Mouse (Mus musculus) cerebellum, postnatal 36 days (tissue): ENCODE results near the gene Bcl2l2.

Experiments used
- DNase-seq, 2 experiments: peaks; one replicate each; pipeline ENCODE4 v3.0.0; 2021 to 2022; ENCODE audit warnings: mixed read lengths in 2 of 2

Bcl2l2 gene

DNA sequence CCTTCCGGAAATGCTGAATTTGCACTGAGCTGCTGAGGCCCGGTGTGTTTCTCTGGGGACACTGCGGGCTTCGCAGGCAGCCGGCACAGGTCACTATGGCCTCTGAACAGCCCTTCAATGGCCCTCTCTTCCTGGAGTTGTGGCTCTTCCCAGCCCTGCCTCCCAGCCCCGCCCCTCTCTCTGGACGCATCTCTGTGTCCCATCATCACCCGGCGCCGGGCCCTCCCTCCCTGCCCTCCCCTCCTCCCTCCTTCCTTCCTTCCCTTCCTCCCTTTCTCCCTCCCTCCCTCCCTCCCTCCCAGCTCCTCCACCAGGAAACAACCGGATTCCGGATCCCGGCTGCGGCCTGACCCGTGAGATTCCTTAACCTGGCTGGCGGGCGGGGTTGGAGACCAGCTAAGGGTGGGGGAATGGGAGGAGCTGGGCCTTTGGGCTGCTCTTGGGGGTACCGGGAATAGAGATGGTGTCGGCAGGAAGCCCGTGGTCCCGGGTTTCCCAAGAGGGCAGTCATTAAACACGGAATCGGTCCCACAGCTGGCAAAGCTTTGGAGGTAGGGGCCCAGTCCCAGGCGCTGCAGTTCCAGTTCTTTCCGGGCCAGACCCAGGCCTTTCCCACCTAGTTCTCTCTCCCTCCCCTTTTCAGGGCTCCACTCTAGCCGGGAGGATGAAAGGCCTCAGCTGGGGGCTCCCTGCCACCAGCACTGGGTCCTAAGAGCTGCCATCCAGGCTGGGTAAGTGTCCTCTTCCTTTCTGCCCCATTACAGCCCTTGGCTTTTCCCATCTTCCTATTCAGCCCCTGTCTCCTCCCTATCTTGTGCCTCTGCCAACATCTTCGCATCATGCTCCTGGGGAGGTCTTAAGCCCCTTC, at the start of gene Bcl2l2, which contains the start of gene Gm20521:
Bcl2l2 (plus strand) TSS at position 224 of the 868 bp plus-strand sequence.
Gm20521 (plus strand) TSS at position 288 of the 868 bp plus-strand sequence.
- DNase-seq: peak; percentile 80 to 88

DNA sequence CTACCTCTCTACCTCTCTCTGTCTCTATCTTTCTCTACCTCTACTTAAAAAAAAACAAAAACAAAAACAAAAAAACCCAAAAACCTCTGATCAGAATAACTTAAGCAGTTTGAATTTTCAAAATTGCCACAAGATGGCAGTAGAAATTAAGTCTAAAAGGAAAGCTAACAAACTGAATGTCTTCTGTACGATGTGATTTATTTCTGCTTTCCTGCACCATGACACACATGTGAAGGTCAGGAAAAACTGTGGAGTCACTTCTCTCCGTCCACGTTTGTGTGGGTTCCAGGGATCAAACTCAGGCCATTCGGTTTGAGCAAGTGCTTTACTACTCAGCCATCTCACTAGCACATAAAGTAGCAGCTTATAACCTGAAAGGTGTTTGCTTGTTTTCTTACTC, 39.7 kb upstream of the Bcl2l2 start:
- peak in 1 of 2 experiments; percentile 28 for DNase-seq

DNA sequence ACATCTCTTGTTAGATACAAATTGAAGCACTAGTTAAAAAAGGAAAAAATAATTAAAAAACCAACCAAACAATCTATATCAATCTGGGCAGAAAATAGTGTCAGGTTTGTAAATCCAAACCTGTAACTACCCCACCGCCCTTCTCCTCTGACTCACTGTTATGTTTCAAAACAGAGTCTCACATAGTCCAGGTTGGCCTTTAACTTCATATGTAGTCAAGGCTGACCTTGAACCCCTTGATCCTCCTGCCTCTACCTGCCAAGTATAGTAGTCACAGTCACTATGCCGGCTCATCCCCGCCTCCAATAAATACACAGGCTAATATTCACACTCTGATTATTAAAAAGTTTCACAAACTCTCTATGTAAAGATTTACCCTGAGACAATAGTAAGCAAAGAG, 27.5 kb upstream of the Bcl2l2 start:
- DNase-seq: no peak

DNA sequence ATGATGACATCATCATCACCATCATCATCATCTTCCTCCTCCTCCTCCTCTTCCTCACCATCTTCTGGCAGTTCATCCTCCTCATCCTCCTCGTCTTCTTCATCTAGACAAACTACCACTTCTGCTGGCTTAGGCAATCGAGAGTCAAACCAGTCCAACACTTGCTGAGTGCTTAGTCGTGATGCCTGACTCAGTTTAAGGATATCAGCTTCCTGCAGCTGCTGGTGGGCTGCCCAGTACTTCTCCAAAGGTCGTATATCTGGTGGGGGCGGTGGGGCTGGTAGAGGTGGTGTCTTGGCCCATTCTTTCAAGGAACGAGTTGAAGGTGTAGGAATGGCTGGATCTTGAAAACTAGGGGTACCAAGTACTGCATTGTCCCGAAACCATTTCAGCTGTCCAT, 26.5 kb upstream of the Bcl2l2 start:
- no peak for DNase-seq

DNA sequence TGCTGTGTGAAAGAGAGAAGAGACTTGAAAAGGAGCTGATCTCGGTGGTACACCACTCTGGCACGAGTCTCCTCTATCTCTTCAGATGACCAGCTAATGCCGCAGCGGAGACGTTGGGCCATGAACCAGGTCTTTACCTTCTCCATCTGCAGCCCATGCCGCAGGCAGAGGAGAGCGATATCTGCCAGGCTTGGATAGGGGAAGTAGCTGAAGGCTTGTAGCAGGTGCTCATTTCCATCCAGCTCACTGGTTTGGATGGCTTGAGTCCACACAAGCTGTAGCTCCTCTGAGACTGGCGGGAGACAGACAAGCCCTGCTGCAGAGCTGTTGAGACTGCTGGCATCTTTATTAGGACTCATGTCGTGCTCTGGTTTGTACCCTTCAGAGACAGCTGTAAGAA, 25.3 kb upstream of the Bcl2l2 start:
- DNase-seq: peak; percentile 62 to 64

DNA sequence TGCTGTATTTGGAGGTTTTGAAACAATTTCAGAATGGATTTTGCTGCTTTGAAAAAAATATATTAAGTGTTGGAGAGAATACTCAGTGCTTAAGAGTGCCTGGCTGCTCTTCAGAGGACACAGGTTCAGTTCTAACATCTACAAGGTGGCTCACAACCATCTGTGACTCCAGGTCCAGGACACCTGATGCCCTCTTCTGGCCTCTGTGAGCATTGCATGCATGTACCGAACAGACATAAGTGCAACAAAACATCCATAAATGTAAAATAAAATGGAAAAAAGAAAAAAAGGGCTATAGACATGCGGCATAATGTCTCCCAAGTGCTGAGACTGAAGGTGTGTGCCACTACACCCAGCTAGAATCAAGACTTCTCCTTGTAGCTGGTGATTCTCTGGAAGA, 22.7 kb upstream of the Bcl2l2 start:
- DNase-seq: peak; percentile 80 to 85

DNA sequence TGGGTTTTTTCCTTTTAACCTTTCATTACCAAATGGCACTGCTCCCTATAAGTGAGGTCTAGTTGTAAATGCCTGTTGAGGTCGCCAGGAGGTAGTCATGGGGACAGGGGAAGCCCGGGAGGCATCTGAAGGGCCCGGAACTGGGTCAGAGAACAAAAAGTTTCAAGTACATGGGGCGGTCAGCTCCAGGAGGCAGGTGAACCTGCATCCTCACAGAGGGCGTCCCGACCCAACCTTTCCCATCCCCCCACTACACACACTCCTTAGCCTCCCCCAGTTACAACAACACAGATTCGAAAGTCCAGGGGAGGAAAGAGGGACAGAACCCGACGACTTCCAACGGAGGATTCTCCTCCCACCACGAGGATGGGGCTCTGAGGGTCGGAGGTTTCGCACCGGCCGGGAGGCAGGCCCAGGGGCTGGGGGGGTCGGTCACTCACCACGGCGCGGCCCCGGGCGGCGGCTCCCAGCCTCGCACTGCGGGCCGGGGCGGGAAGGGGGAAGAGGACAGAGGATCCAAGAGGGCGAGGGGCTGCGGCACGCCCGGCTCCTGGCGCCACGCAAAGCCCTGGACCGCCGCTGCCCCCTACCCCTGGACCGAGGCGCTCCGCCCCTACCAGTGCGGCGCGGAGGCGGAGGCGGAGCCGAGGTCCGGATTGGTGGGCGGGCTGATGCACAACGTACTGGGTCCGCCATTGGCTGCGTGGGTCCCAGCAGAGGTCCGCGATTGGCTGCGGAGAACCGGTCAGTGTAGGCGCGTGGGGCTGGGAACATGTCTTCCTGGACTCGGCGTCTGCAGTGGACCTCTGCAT, 19.5 kb upstream of the Bcl2l2 start:
- peak; percentile 94 for DNase-seq

DNA sequence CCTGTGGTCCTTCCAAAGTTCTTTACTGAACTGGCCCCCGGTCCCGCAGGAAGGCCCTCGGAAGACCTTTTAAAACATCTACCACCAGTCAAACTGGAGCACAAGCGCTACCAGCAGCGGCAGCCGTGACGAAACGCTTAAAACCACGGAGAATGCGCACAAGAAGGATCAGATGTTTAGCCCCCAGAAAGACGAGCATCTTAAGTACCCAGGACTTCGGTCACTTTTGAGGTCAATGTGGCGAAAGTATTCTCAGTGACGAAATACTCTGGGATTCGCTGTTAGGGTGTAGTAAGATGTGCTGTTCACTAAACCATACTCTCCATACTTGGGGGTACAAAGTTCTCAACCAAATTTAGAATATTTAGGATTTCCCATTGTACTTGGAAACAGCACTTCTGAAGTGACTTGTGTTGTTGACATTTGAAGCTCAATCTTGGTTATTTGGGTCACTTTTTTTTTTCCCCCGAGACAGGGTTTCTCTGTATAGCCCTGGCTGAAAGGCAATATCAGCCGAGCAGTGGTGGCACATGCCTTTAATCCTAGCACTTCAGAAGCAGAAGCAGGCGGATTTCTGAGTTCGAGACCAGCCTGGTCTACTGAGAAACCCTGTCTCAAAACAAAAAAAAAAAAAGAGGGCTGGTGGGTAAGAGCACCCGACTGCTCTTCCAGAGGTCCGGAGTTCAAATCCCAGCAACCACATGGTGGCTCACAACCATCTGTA, 18.7 kb upstream of the Bcl2l2 start:
- DNase-seq: no peak

DNA sequence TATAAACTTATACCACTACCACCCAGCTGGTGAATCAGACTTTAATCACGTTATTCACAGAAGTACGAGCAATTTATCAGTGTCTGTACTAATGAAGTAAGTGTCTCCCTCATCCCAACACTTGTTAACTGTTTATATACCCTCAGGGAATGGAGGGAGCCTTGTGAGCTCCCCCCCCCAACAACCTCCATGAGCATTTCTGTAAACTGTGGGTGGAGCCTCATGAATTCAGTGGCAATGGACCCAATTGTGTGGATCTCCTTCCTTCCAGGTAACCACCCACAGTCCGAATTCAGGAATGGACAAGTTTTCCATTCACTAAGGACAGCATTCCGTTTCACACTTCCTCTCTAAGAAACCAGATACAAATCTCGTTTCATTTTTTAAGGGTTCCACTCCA, 17.6 kb upstream of the Bcl2l2 start:
- DNase-seq: no peak

DNA sequence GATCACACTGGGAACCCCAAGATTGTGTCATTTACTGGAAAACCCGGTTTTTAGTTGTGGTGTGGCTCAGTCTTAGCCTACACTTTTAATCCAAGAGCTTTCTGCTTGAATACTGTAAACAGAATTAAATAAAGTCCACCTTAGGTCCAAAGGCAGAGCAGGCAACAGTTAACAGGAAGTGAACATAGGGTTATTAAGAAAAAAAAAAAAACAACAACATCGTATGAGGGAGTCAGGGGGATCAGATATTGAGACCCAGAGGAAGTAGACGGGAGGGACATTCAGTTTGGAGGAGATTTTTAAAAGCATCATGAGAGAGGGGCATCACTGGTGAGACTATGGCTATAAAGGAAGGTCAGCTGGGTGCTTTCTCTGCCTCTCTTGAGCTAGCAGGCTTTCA, 16.9 kb upstream of the Bcl2l2 start:
- no peak for DNase-seq

DNA sequence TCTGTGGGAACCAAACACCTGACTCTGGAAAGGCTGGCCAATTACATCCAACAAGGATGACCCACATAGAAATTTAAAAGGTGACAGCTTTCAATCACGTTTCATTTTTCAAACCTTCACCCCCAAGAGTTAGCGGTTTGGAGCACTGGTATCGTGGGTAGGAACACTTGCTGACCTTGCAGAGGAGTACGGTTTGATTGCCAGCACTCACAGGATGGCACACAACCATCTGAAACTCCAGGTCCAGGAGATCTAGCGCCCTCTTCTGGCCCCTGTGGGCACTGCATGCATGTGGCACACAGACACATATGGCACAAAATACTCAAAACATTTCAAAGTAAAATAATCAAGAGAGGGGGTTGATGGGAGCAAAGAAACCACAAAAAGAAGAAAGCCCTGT, 16.2 kb upstream of the Bcl2l2 start:
- DNase-seq: peak in 1 of 2 experiments; percentile 32

DNA sequence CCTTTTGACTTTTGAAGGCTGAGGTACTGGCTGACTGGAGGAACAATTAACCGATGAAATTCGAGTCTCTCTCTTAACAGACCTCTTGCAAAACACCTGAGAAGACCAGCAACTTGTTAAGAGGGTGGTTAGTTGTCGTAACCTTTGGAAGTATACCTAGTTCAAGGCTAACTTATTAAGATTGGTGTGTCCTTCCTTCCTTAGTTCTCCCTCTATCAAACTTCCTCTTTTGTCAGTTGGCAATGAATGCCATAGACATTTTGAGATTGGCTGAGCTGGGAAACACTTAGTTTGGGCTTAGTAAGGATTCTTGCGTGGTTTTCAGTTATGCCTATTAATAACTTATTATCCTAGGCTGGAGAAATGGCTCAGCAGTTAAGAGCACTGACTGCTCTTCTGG, 15.2 kb upstream of the Bcl2l2 start:
- no peak for DNase-seq

DNA sequence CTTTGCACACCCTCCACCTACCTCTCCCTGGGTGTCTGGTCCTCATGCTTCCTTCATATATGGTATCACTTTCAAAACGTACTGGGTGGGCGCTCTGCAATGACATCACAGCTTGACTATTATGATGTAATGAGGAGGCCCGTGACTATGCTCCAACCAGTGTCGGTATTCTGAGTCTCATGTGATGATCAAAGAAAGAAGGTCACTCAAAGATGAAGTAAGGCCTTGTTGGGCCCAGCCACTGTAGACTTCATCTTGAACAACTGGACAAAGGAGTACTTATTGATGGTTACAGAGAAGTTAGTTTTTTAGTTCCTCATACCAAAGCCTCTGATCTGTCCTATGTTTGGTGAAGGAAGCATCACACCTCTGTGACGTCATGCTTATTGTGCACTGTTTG, 12.3 kb upstream of the Bcl2l2 start, which contains the start of gene Homez:
Homez (minus strand) TSS at position 101 of the 400 bp plus-strand sequence.
- no peak for DNase-seq

DNA sequence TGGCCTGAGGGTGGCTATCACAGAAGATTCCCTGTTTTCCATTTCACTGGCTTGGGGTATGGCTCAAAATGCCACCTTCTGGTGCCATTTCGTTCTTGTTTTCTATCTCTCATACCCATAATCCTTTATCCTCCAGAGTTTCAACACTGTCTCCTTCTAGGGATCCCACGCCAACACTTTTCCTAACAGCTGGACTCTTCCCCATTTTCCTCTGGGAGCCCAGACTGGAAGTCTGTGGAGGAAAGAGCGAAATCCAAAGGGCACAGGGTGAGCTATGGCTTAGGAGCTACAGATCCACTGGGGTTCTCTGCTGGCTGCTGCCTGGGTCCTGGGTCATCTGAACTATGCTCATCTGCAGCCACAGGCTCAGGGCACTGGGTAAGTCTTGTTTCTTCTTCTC, 9.0 kb upstream of the Bcl2l2 start:
- DNase-seq: no peak

DNA sequence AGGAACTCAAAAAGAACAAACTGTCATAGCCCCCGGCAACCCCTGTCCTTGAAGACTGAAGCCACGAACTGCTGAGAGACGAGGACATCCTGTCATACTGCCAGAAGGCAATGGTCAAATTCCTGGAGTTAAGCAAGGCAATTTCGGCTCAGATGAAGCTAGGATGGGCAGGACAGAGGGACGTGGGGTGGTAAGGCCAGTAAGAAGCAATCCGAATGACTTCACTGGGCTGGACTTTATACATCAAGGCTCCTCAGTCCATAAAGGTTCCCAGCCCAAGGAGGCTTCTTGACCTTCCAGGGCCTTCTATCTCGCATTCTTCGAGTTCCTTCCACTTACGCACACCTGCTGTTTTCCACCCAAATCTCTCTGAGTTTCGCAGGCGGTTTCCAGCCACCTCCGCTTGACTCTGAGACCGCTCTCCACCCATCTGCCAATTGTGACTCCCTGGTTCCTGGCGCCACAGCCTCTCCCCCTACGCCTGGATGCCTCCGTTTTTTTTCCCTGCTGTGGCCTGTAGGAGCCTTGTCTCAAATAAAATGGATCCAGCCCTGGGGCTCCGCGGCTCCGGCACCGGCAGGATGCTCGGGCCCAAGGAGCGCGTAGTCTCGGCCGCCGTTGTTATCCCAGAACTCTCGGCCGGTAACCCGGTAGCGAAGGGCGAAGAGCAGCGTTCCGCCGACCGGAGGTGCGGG, 7.2 kb upstream of the Bcl2l2 start:
- no peak for DNase-seq

DNA sequence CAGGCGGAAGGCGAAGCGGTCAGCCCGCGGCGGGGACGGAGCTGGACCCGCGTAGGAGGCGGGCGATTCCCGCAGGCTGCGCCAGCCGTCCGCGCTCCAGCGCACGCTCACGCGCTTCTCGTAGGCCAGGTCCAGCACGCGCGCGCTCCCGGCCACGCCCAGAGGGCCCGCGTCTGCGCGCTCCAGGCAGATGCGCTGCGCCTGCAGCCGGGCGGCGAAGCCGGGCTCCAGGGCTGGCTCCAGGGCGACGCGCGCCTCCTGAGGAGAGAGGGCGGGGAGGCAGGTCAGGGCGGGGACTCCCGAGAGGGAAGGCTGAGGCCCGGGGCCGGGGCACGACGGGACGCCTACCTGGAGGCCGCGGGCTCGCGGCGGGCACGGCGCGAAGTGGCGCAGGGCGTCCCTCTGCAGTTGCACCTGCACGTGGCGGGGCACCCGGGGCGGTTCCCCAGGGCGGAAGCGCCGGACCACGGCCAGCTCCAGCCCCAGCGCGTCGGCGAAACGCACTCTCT, 6.6 kb upstream of the Bcl2l2 start:
- DNase-seq: peak; percentile 92 to 95

DNA sequence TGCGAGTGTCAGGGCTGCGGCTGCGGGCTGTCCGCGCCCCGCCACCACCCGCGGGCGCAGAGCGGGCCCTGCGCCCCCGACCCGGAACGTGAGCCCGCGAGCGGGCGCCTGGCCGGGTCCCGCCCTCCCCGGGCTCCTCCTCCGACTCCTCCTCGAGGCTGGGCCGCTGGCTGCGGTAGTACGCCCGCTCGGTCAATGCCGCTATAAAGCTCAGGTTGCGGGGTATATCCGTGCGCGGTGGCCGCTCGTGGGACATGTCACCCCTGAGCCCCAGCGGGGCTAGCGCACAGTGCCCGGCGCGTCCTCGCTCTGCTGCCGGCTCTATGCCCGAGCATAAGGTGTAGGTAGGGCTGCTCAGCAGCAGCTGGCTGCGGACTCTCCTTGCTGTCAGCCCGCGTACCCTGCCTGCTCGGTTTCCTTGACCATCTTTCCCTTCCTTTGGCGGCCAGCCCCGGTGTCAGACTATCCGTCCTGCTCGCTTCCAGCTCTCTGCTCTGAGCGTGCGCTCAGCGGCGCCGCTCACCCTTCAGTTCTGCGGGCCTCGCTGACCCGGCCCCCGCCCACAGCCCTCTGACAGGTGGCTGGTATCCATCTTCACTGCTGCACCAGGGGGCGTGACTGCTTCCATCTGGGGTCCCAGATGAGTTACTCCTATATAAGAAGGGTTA, 6.0 kb upstream of the Bcl2l2 start, which contains the start of gene Ppp1r3e:
Ppp1r3e (minus strand) TSS at position 503 of the 668 bp plus-strand sequence.
- peak; percentile 75 to 77 for DNase-seq

DNA sequence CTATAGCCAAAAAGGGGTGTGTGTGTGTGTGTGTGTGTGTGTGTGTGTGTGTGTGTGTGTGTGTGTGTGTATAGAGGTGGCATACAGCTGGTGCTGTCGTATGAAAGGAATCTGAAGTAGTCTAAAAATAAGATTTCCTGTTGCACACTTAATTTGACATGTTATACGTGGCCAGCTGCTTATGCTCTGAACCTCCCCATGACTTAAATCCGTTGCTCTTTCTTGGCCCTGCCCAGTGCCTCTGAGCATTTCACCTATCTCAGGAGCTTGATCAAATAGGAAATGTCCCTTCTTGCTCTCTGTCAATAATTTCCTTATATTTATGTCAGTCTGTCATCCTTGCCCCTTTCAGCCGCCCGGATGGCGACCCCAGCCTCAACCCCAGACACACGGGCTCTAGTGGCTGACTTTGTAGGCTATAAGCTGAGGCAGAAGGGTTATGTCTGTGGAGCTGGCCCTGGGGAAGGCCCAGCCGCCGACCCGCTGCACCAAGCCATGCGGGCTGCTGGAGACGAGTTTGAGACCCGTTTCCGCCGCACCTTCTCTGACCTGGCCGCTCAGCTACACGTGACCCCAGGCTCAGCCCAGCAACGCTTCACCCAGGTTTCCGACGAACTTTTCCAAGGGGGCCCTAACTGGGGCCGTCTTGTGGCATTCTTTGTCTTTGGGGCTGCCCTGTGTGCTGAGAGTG, 990 bp downstream of the Bcl2l2 start:
- DNase-seq: peak in 1 of 2 experiments; percentile 16

DNA sequence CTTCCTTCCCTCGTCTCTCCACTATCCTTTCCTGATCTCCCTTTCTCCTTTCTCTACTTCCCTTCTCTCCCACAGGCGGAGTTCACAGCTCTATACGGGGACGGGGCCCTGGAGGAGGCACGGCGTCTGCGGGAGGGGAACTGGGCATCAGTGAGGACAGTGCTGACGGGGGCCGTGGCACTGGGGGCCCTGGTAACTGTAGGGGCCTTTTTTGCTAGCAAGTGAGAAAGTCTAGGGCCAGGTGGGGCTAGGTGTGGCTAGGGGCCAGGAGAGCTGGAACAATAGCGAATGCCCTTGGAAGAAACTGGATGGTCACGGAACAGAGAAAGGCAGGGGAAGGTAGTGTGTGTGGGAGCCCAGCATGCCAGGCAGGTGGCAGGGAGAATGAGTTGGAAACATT, 2.1 kb downstream of the Bcl2l2 start:
- DNase-seq: no peak

DNA sequence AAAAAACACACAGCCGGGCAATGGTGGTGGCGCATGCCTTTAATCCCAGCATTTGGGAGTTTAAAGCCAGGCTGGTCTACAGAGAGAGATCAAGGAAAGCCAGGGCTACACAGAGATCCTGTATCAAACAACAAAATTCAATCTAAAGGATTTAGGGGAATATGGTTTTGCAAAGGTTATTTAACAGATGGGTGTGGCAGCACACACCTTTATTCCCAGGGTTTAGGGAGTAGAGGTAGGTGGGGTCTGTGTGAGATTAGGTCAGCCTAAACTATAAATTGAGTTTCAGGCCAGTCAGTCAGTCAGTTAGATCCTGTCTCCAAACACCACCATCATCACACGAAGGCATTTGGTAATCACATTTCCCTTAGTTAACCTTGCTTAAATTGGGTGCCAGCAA, 9.0 kb downstream of the Bcl2l2 start, which contains the start of gene Pabpn1:
Pabpn1 (plus strand) TSS at position 301 of the 400 bp plus-strand sequence.
- DNase-seq: no peak
